Mouse (Mus musculus): ENCODE data around the gene Gm37240.

DNA sequence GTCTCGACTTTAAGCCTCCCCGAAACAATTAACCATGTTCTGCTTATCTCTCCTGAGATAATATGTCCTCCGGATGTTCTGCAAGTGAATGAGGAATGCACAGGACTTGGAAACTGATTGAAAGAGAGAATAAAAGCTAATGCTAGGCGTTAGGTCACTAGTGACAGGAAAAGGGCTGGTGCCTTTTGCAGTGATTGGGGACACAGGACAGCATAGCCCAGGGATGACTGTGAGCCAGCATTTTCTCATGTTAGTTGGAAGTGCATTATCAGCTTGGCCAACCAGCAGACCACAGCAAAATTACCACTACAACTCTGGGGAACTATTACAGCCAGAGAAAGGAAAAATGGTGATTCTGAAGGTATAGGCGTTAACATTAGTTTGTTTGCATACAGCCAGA lies 1163.3 kb downstream of the Gm37240 start:
- TF ChIP-seq CTCF (IDR thresholded peaks at IDR 0.05; ENCODE audit: borderline replicate concordance, extremely low read depth, insufficient read depth, insufficient read length) (no peak), POLR2A (IDR thresholded peaks at IDR 0.05; ENCODE audit: borderline replicate concordance, extremely low read depth, insufficient read depth, insufficient read length, poor library complexity, severe bottlenecking) (no peak)
